ENCODE assay signal across 8 mouse cellular contexts in the genomic region with DNA sequence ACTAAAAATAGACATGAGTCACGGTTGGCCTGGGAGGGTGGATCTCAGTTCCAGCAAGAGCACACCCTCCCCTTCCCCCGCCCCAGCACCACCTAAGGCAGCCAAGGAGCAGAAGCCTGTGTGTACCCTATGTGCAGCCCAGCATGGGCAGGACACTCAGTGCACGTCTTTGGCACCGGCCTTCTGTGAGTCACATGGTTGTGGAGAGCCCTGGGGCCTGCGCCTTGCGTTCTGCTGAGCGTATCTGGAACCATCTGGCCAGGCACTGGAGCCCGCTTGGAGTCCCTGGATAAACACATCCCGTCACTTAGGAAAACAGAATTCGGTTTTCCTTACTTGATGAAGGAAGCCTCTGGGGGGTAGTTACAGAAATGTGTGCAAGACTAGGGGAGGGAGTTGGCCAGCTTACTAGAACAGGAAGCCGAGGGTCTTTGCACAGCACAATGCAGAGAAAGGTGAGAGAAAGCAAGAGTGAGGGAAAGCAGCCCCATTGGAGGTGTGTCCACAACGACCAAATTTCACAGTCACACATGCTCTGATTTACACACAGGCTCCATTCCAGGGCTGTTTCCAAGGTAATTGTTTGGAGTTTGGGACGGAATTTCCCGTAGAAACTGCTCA. TPM values are rescaled to one million over a fixed set of nuclear protein-coding genes. Genes with fewer than 3 reads are reported as not detected.
DNase-seq lines count a peak whose midpoint lies in the region; ATAC-seq and TF ChIP-seq lines count a peak whose summit lies in the region.

No protein-coding gene starts in this region.

- H3K9ac ChIP-seq in forebrain, postnatal 0 days = no peak overlapping the region
- no peak overlapping the region for H3K9ac ChIP-seq in hindbrain, embryonic 12.5 days

- H3K36me3 ChIP-seq in forebrain, postnatal 0 days (ENCODE audit: insufficient read depth) = no peaks in the 10 kb centered on the region
- no peaks in the 10 kb centered on the region for H3K36me3 ChIP-seq in hindbrain, embryonic 12.5 days

- no peak overlapping the region for H3K4me3 ChIP-seq in brown adipose tissue, adult 24 weeks (ENCODE audit: insufficient read depth, low read depth, low read length)
- H3K4me3 ChIP-seq in forebrain, postnatal 0 days (ENCODE audit: low read depth, low read length) = no peak overlapping the region
- H3K4me3 ChIP-seq in hindbrain, embryonic 12.5 days = no peak overlapping the region

- no peaks in the 10 kb centered on the region for H3K27me3 ChIP-seq in forebrain, postnatal 0 days (ENCODE audit: insufficient read depth, low read length)
- no peaks in the 10 kb centered on the region for H3K27me3 ChIP-seq in hindbrain, embryonic 12.5 days

- peaks cover 38% of the 10 kb centered on the region; the same call in 1 of the 2 replicates for H3K4me1 ChIP-seq in brown adipose tissue, adult 24 weeks (ENCODE audit: control insufficient read depth, insufficient read depth, insufficient read length, low read length)
- no peaks in the 10 kb centered on the region for H3K4me1 ChIP-seq in forebrain, postnatal 0 days (ENCODE audit: insufficient read depth)
- H3K4me1 ChIP-seq in hindbrain, embryonic 12.5 days = peaks cover 6% of the 10 kb centered on the region

- 51% methylated on average over 14 of the region's 14 CpGs for WGBS in forebrain, postnatal 0 days
- WGBS in hindbrain, embryonic 12.5 days = 54% methylated on average over 14 of the region's 14 CpGs

- no peaks in the 10 kb centered on the region for H3K9me3 ChIP-seq in forebrain, postnatal 0 days (ENCODE audit: low read length)
- no peaks in the 10 kb centered on the region for H3K9me3 ChIP-seq in hindbrain, embryonic 12.5 days (replicated peaks)

- DNase-seq in R1 (ENCODE audit: low read depth, low spot score) = peak; percentile 64
- DNase-seq in forebrain, postnatal 0 days = peak; percentile 69
- DNase-seq in layer of hippocampus, postnatal 10 days (ENCODE audit: low spot score in 2 of 2) = peak; percentile 44 to 58
- peak; percentile 46 for DNase-seq in neural tube, embryonic 10.5 days (ENCODE audit: extremely low spot score, low spot score)
- DNase-seq in spleen, adult 12 weeks (ENCODE audit: low spot score) = no peak
- DNase-seq in frontal cortex, postnatal 25 days (ENCODE audit: low spot score in 2 of 2) = no peak

- peak; percentile 93 for ATAC-seq in forebrain, postnatal 0 days
- ATAC-seq in hindbrain, embryonic 12.5 days (ENCODE audit: low FRiP score) = 0 out of 2 replicates have a peak, but pooled peaks have one; percentile 32

- peak overlapping the region; percentile 46; the same call in 1 of the 2 replicates for H3K27ac ChIP-seq in brown adipose tissue, adult 24 weeks (replicated peaks; ENCODE audit: low read depth, low read length)
- H3K27ac ChIP-seq in forebrain, postnatal 0 days (ENCODE audit: low read depth, low read length) = peak overlapping the region; percentile 54; the same call in 1 of the 2 replicates
- H3K27ac ChIP-seq in hindbrain, embryonic 12.5 days = no peak overlapping the region

- no peak overlapping the region; the same call in 1 of the 2 replicates for H3K4me2 ChIP-seq in forebrain, postnatal 0 days (ENCODE audit: low read depth)
- no peak overlapping the region for H3K4me2 ChIP-seq in hindbrain, embryonic 12.5 days (replicated peaks)

- no peak for TF ChIP-seq CTCF in forebrain, postnatal 0 days (IDR thresholded peaks at IDR 0.05; ENCODE audit: low read depth)

RNA-seq across cellular contexts. Expression of gene Mlph, which starts 18.0 kb away (rescaled TPM):
- polyA plus RNA-seq in brown adipose tissue, adult 24 weeks (2012; ENCODE audit: insufficient read depth, insufficient read length, missing spikeins) = 1.1 and 1.3 TPM in 2 replicates
- total RNA-seq in forebrain, postnatal 0 days (2014; rRNA removed) = 0.14 and 0.38 TPM in 2 replicates
- 0.19 and 0.33 TPM in 2 replicates for polyA plus RNA-seq in forebrain, postnatal 0 days (2015; fragmentation: Nextera tagmentation; extraction: Ambion mirVana)
- polyA plus RNA-seq in hindbrain, embryonic 12.5 days (2016; fragmentation: Nextera tagmentation; extraction: Ambion mirVana) = 0.09 and 0.22 TPM in 2 replicates
- total RNA-seq in layer of hippocampus, postnatal 10 days (2021) = under 1 TPM; 0.41 to 0.47 TPM

RNA-seq across cellular contexts. Expression of gene Col6a3, which starts 53.1 kb away (rescaled TPM):
- polyA plus RNA-seq in brown adipose tissue, adult 24 weeks (2012; ENCODE audit: insufficient read depth, insufficient read length, missing spikeins) = 18.7 and 28.2 TPM in 2 replicates
- total RNA-seq in forebrain, postnatal 0 days (2014; rRNA removed) = 12.2 and 34.1 TPM in 2 replicates
- polyA plus RNA-seq in forebrain, postnatal 0 days (2015; fragmentation: Nextera tagmentation; extraction: Ambion mirVana) = 2.5 and 3.2 TPM in 2 replicates
- 22.6 and 32.1 TPM in 2 replicates for polyA plus RNA-seq in hindbrain, embryonic 12.5 days (2016; fragmentation: Nextera tagmentation; extraction: Ambion mirVana)
- total RNA-seq in layer of hippocampus, postnatal 10 days (2021) = 1 to 10 TPM; 7.3 to 7.4 TPM

RNA-seq across cellular contexts. Expression of gene Prlh, which starts 56.1 kb away (rescaled TPM):
- polyA plus RNA-seq in brown adipose tissue, adult 24 weeks (2012; ENCODE audit: insufficient read depth, insufficient read length, missing spikeins) = not detected in 2 replicates
- not detected in 2 replicates for total RNA-seq in forebrain, postnatal 0 days (2014; rRNA removed)
- polyA plus RNA-seq in forebrain, postnatal 0 days (2015; fragmentation: Nextera tagmentation; extraction: Ambion mirVana) = not detected in 2 replicates
- not detected in 2 replicates for polyA plus RNA-seq in hindbrain, embryonic 12.5 days (2016; fragmentation: Nextera tagmentation; extraction: Ambion mirVana)
- not detected for total RNA-seq in layer of hippocampus, postnatal 10 days (2021)

Comparison
In these comparisons a context has a peak if more than half of its experiments do, and no peak if none do; other contexts are left out.
1. DNase-seq: peak in R1 (single experiment), forebrain, postnatal 0 days (single experiment), layer of hippocampus, postnatal 10 days (2 of 2) and neural tube, embryonic 10.5 days (single experiment); none in spleen, adult 12 weeks (single experiment) and frontal cortex, postnatal 25 days (0 of 2).